Mouse (Mus musculus) kidney, adult 11 months (tissue): ENCODE data around the gene Ckap2l.
A peak's percentile ranks its signal among the peaks of the same experiment; 100 is the strongest.

Experiments used
- DNase-seq: peaks from one replicate; pipeline ENCODE4 v3.0.0; 2022

The Ckap2l gene

DNA sequence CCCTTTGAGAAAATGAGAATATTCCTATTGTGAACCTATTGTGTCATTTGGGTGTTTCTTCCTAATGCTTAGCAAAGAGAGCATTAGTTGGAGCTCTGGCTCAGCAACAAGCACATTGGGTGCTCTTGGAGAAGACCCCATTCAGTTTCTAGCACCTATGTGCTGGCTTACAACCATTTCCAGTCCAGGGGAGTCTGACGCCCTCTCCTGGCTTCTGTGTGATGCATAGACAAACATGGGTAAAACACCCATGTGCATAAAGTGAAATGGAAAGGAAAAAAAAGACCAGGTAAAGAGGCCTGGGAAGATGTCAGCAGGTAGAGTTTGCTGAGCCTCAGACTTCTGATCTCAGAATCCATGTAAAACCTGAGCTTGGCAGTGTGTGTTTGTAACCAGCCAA is 63.8 kb downstream of the Ckap2l start:
- no peak for DNase-seq

- DNase-seq, result peak; percentile 91
Measured at GRCm38 (mm10) chr2:129232484-129232883, 64.5 kb downstream of the Ckap2l start.

- no peak for DNase-seq
Measured at GRCm38 (mm10) chr2:129232023-129232422, 65.0 kb downstream of the Ckap2l start.

DNA sequence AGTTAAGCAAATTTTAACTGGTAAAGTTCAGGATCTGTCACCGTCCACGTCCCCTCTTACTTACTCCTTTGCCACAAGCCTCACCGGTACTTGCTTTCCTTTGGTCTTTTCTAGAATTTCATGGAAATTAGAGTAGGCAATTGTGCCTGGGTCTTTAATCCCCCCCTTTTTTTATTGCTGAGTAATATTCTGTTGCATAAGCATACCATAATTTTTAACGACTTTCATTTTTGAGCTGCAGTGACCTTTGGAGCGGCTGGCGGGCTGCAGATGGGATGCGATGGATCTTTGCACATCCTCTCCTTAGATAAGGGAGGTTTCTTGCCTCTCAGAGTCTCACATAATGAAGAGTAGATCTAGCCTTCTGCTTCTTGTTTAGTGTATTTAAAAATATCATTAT is 67.7 kb downstream of the Ckap2l start:
- DNase-seq, result no peak

DNA sequence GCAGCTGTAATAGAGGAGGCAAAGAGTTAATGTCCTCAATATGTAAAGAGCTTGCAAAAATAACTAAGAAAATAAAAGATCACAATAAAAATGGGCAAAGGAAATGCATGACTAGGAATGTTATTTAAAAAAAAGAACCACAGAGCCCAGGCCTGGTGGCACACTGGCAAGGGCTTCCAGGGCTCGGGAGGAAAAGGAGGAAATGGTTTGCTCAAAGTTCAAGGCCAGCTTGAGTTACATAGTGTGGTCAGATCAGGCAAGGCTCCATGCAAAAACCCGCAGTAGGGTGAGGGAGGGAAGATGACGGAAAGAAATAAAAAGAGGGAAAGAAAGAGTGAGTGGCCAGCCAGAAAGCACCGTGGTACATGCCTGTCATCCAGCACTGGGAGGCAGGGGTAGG is 68.4 kb downstream of the Ckap2l start:
- DNase-seq, result no peak

DNA sequence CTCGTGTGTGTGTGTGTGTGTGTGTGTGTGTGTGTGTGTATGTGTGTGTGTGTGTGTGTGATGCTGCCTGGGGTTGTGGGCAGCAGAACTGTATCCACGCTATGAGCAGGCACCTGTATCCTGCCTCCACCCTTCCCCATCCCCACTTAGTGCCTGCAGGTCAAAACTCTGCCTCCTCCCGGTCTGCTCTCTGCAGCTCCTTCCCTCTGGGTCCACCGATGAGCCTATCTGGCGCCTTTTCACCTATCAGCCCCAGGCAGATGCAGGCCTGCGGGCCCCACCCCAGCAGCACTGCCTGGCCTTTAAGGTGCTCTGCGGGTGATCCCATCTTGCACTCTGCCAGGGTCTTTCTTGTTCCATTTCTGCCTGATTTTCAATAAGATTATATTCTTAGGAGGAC is 69.3 kb downstream of the Ckap2l start:
- no peak for DNase-seq

- no peak for DNase-seq
Measured at GRCm38 (mm10) chr2:129227011-129227529, 69.9 kb downstream of the Ckap2l start.

DNA sequence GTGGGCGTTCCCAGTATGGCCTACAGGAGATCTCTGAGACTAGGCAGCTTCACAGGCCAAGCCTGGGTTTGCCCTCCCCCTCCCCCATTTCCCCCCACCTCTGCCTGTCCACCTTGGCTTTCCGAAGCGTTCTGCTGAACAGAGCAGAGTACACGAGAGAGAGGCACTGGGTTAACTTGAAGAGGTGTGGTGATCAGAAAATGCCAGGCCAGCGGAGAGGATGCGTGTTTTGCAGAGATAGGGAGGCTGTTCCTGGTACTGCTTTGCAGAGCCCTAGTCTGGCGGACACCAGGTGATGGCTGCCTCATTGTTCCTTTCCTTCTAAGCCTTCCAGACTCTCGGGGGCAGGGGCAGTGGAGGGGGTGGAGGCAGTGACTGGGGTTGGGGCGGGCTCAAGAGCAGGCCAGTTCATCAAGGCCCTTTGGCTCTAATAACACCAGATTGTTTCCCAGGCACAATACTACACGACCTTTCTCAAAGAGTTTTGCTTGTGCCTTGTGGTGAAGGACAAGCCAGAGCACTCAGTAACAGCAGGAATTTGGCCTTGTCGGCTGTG is 70.6 kb downstream of the Ckap2l start:
- DNase-seq, result no peak

- DNase-seq, result no peak
Measured at GRCm38 (mm10) chr2:129225251-129225819, 71.7 kb downstream of the Ckap2l start.

GRCm38 (mm10) chr2:129224178-129224577 is 72.8 kb downstream of the Ckap2l start:
- no peak for DNase-seq

GRCm38 (mm10) chr2:129221097-129221632 is 75.8 kb downstream of the Ckap2l start:
- no peak for DNase-seq

DNA sequence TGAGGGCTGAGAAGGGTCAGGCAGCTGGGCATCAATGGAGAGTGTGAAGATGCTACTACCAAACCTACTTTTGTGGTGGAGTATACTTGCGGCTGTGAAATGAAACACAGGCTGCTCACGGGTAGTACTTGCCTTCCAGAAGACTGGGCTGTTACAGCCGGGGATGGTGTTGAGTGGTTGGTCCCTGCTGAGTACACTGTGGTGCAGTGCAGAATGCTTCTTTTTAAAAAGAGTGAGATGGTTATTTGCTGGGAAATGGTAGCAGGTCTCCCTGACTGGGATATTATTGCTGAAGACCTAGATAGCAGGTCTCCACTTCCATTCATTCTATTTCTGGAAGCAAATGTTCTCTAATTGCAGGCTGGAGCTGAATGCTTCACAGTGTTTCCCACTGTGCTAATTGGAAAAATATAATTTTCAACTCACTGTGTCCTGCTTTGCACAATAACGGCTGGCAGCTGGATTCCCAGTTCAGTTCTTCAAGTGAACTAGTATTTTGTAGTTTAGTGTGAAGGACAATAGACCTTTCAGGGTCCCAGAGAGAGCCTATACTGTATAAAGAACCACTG is 78.4 kb downstream of the Ckap2l start:
- DNase-seq, result no peak
